Mouse (Mus musculus) kidney, adult 2 months (tissue): ENCODE data around the gene Sectm1b.

Experiments used
- CTCF ChIP-seq: fragments of 200-500 bp; conservative IDR thresholded peaks from 2 replicates; pipeline ENCODE4 v1.5.1; 2011; ENCODE audit warnings: low read depth, mild to moderate bottlenecking, control low read depth, low read length, moderate library complexity, mixed read lengths; ENCODE audit not compliant: insufficient read depth, insufficient read length
- POLR2A ChIP-seq: fragments of 200-500 bp; IDR thresholded peaks from one replicate; pipeline ENCODE4 v1.6.1; 2011; ENCODE audit warnings: low read depth, low read length, control low read depth

GRCm38 (mm10) chr11:121090943-121091342, 27.6 kb upstream of the Sectm1b start:
- no peak for TF ChIP-seq CTCF
- no peak for TF ChIP-seq POLR2A
